Mouse (Mus musculus) monocyte, adult 2 months (primary cell): ENCODE results near the gene Cyp2u1.

Experiments used
- DNase-seq, 2 experiments: peaks; one replicate each; pipeline ENCODE4 v3.0.0; 2022; ENCODE audit warnings: low spot score in 2 of 2, low read depth in 1 of 2

Gene Cyp2u1

GRCm38 (mm10) chr3:131307811-131308210 is 4.8 kb upstream of the Cyp2u1 start:
- no peak for DNase-seq

- no peak for DNase-seq
Observed at GRCm38 (mm10) chr3:131306255-131306654, 3.2 kb upstream of the Cyp2u1 start.

GRCm38 (mm10) chr3:131303320-131303714 is 290 bp upstream of the Cyp2u1 start:
- no peak for DNase-seq

- no peak for DNase-seq
Observed at GRCm38 (mm10) chr3:131299908-131300307, 3.1 kb downstream of the Cyp2u1 start.

- no peak for DNase-seq
Observed at GRCm38 (mm10) chr3:131299078-131299477, 3.9 kb downstream of the Cyp2u1 start.

GRCm38 (mm10) chr3:131296893-131297292 is 6.1 kb downstream of the Cyp2u1 start:
- DNase-seq = no peak

- DNase-seq = no peak
Observed at GRCm38 (mm10) chr3:131295513-131296200, 7.4 kb downstream of the Cyp2u1 start.

- DNase-seq = no peak
Observed at GRCm38 (mm10) chr3:131294503-131294902, 8.5 kb downstream of the Cyp2u1 start.

GRCm38 (mm10) chr3:131292959-131293358 is 10.1 kb downstream of the Cyp2u1 start:
- DNase-seq = no peak

GRCm38 (mm10) chr3:131292349-131292748 is 10.7 kb downstream of the Cyp2u1 start:
- no peak for DNase-seq

- no peak for DNase-seq
Observed at GRCm38 (mm10) chr3:131291890-131292289, 11.1 kb downstream of the Cyp2u1 start.

- DNase-seq = no peak
Observed at GRCm38 (mm10) chr3:131274151-131274550, 28.9 kb downstream of the Cyp2u1 start.

- no peak for DNase-seq
Observed at GRCm38 (mm10) chr3:131272374-131273100, 30.5 kb downstream of the Cyp2u1 start.

GRCm38 (mm10) chr3:131271559-131272373 is 31.3 kb downstream of the Cyp2u1 start, which contains the start of gene Hadh:
Gene Hadh, minus strand, starts transcription at chr3:131272101.
- peak; percentile 29 to 59 for DNase-seq

- DNase-seq = peak in 1 of 2 experiments; percentile 5
Observed at GRCm38 (mm10) chr3:131271157-131271556, 31.9 kb downstream of the Cyp2u1 start.

- no peak for DNase-seq
Observed at GRCm38 (mm10) chr3:131270381-131270780, 32.6 kb downstream of the Cyp2u1 start.

- no peak for DNase-seq
Observed at GRCm38 (mm10) chr3:131266366-131267050, 36.5 kb downstream of the Cyp2u1 start.

- DNase-seq = no peak
Observed at GRCm38 (mm10) chr3:131265516-131265915, 37.5 kb downstream of the Cyp2u1 start.

GRCm38 (mm10) chr3:131263766-131264486 is 39.1 kb downstream of the Cyp2u1 start:
- DNase-seq = no peak

- no peak for DNase-seq
Observed at GRCm38 (mm10) chr3:131260418-131260817, 42.6 kb downstream of the Cyp2u1 start.
